Mouse (Mus musculus): ENCODE data around the gene Gfpt1.

DNA sequence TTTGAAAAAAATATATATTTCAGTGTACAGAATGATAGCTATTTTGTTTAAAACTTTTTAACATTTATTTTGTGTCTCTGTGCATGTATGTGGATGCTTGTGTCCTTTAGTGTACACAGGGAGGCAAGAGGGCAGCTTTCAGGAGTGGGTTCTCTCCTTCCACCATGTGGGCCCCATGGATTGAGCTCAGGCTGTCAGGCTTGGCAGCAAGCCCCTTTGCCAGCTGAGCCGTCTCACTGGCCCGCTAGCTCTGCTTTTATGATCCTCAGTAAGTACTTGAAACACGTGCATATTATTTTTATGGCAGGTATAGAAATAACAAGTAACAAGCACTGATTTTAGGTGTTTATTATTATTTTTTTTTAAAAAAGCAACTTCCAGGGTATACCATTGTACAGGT, 90.9 kb downstream of the Gfpt1 start:
- TF ChIP-seq CEBPB (IDR thresholded peaks at IDR 0.05; ENCODE audit: insufficient read depth, poor library complexity, severe bottlenecking) (no peak), MAX (IDR thresholded peaks at IDR 0.05; ENCODE audit: low read depth) (no peak), TCF3 (IDR thresholded peaks at IDR 0.05; ENCODE audit: insufficient read length, low read depth) (no peak)

All from myocyte (in vitro differentiated cells).